Mouse (Mus musculus) kidney, adult 2 months (tissue): ENCODE measurements at regions not wholly inside any gene's neighbourhood (a gene's known extent, or its start where the extent isn't known, plus 50 kb on each side); places are given as distances from the start of the nearest gene placed in this dataset.

ENCODE experiments used
- DNase-seq: peaks from one replicate; pipeline ENCODE4 v3.0.0; 2021
- H3K27ac ChIP-seq: fragments of 200-500 bp; 2 replicates; pipeline ENCODE4 v1.5.1; 2012; ENCODE audit warnings: low read depth, low read length, control low read depth, inconsistent platforms; ENCODE audit not compliant: insufficient read depth
- H3K27me3 ChIP-seq: fragments of 200-500 bp; replicated peaks from 2 replicates; pipeline ENCODE4 v1.6.1; 2012; ENCODE audit warnings: mild to moderate bottlenecking, moderate library complexity, low read length, inconsistent platforms; ENCODE audit not compliant: control insufficient read depth, insufficient read depth
- H3K36me3 ChIP-seq: fragments of 200-500 bp; 2 replicates; pipeline ENCODE4 v1.6.1; 2012; ENCODE audit warnings: mild to moderate bottlenecking, moderate library complexity, low read length, inconsistent platforms; ENCODE audit not compliant: control insufficient read depth, insufficient read depth
- H3K4me1 ChIP-seq: fragments of 200-500 bp; 2 replicates; pipeline ENCODE4 v1.6.1; 2011; ENCODE audit warnings: low read length; ENCODE audit not compliant: control insufficient read depth, insufficient read depth
- H3K4me3 ChIP-seq: fragments of 200-500 bp; 2 replicates; pipeline ENCODE4 v1.5.1; 2011; ENCODE audit warnings: mild to moderate bottlenecking, low read depth, low read length, control low read depth; ENCODE audit not compliant: insufficient read depth
- CTCF ChIP-seq: fragments of 200-500 bp; conservative IDR thresholded peaks from 2 replicates; pipeline ENCODE4 v1.5.1; 2011; ENCODE audit warnings: low read depth, mild to moderate bottlenecking, control low read depth, low read length, moderate library complexity, mixed read lengths; ENCODE audit not compliant: insufficient read depth, insufficient read length
- POLR2A ChIP-seq: fragments of 200-500 bp; IDR thresholded peaks from one replicate; pipeline ENCODE4 v1.6.1; 2011; ENCODE audit warnings: low read depth, low read length, control low read depth
- WGBS: fragments of 180-500 bp; shearing (Covaris S2); methylation state at CpG from one replicate; pipeline ENCODE4 v1.1.7; 2018; 5-methylcytosine and 5-hydroxymethylcytosine counted together

DNA sequence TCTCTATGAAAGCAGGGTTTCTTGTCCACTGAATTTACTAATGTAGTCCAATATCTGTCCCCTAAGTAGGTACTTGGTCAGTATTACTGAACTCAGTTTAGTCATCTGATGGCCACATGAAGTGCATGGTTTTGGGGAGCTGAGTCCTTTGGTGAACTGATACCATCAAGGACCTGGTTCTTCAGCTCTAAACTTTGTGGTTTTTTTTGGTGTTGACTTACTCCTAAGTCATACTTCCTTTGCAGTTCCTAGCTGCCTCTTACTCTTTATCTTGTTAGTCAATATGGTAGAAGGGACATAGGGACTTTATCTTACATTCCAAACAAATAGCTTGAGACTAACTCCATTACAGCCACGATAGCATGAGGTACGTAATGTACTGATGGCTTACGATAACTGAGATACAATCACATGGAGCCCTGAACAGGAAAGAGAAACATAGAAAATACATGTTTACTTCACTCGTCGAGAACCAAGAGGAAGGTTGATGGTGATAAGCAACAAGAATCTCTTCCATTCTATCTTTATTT is 51.4 kb upstream of the Tnfaip3 start:
- 92% methylated on average over 5 of the region's 5 CpGs for WGBS
- Histone ChIP-seq H3K27me3 (no peaks in the 10 kb centered on the region), H3K27ac (no peak overlapping the region), H3K36me3 (no peaks in the 10 kb centered on the region), H3K4me1 (no peaks in the 10 kb centered on the region; the same call in 1 of the 2 replicates), H3K4me3 (no peak overlapping the region)
- no peak for DNase-seq
- TF ChIP-seq CTCF (no peak), POLR2A (no peak)
